Mouse (Mus musculus): ENCODE measurements around the gene Prtg. TPM values are rescaled to one million over a fixed set of nuclear protein-coding genes. Genes with fewer than 3 reads are reported as not detected.

Gene Prtg
- total and polyA plus RNA-seq, 2 experiments from 2014 or later, result 0.65 to 4.4 TPM

DNA sequence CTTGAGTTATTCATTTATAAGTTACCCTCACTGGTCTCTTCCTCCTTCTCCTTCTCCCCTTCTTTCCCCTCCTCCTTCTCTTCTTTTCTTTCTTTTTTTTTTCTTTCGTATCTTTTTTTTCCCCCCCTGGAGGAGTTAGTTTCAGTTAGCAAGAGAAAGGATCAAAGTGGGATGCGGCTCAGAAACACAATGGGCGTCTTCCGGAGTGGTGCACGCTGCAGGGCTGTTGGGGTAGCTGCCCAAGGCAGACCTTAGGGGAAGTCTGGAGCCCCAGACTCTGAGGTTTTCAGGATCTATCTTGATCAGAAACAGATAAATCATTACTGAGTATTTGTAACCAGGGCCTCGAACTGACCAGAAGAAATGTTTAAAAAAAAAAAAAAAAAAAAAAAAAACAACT lies 1.5 kb downstream of the Prtg start:
- Histone ChIP-seq H3K4me1 (ENCODE audit: insufficient read depth, low read length) (0 out of 2 replicates have a peak, but pooled peaks cover 3% of the 10 kb centered on the region), H3K4me2 (ENCODE audit: low read depth, low read length) (peak overlapping the region; percentile 99), H3K27me3 (ENCODE audit: insufficient read depth, low read length) (no peaks in the 10 kb centered on the region; the same call in 1 of the 2 replicates), H3K9ac (replicated peaks; ENCODE audit: low read length) (peak overlapping the region; percentile 77; the same call in 1 of the 2 replicates), H3K9me3 (ENCODE audit: low read length) (no peaks in the 10 kb centered on the region), H3K4me3 (ENCODE audit: low read length) (peak overlapping the region; percentile 80), H3K27ac (no peak overlapping the region), H3K36me3 (ENCODE audit: insufficient read depth, low read length) (no peaks in the 10 kb centered on the region)
- DNase-seq (ENCODE audit: low spot score) (no peak), ATAC-seq (no peak)
- WGBS, result under 1% methylated on average over 6 of the region's 6 CpGs
- TF ChIP-seq CTCF (IDR thresholded peaks at IDR 0.05; ENCODE audit: low read depth), result no peak

DNA sequence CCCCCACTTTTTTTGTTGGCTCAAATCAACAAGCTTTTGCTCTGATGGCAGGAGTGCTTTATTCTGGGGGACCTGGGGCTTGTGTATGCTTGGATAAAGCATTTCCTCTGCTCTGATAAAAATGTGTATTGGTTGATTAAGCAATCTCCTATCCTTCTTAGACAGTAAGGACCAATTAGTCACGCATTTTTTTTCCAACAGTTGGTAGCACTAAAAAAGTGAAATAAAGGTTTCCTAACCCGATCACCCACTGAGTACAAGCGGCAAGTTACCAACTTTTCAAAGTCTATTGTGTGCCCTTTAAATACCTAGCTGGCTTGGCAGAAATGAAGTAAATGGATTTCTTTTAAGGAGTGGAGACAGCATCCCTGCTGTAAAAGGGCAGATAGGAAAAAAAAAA lies 1.9 kb downstream of the Prtg start:
- WGBS, result 25% methylated on average over 3 of the region's 3 CpGs
- H3K9me3 ChIP-seq (ENCODE audit: low read length), result no peaks in the 10 kb centered on the region
- no peak overlapping the region for H3K4me3 ChIP-seq (ENCODE audit: low read length)
- peak overlapping the region; percentile 99 for H3K4me2 ChIP-seq (ENCODE audit: low read depth, low read length)
- no peak for ATAC-seq
- no peaks in the 10 kb centered on the region for H3K36me3 ChIP-seq (ENCODE audit: insufficient read depth, low read length)
- TF ChIP-seq CTCF (IDR thresholded peaks at IDR 0.05; ENCODE audit: low read depth), result no peak
- H3K9ac ChIP-seq (replicated peaks; ENCODE audit: low read length), result no peak overlapping the region
- no peaks in the 10 kb centered on the region; the same call in 1 of the 2 replicates for H3K27me3 ChIP-seq (ENCODE audit: insufficient read depth, low read length)
- DNase-seq (ENCODE audit: low spot score), result no peak
- no peak overlapping the region for H3K27ac ChIP-seq
- 0 out of 2 replicates have a peak, but pooled peaks cover 3% of the 10 kb centered on the region for H3K4me1 ChIP-seq (ENCODE audit: insufficient read depth, low read length)

DNA sequence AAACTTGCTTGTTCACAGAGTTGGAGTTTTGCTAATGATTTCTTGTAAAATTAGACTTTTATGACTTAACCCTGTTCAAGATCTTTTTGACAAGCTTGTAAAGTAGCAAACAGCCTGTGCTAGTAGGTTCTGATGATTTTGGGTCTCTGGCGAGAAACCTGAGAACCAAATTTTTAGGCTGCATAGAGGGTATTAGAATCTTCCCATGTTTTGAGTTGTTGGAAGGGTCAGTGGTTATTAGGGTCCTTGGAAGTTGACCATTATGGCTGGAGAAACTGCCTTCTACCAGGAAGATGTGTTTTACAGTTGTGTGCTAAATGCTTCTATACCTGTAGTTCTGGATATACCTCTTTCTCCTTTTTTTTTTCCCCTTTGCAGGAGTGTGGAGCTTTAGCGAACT lies 2.4 kb downstream of the Prtg start:
- Histone ChIP-seq H3K27me3 (ENCODE audit: insufficient read depth, low read length) (no peaks in the 10 kb centered on the region; the same call in 1 of the 2 replicates), H3K36me3 (ENCODE audit: insufficient read depth, low read length) (no peaks in the 10 kb centered on the region), H3K4me2 (ENCODE audit: low read depth, low read length) (no peak overlapping the region), H3K9me3 (ENCODE audit: low read length) (no peaks in the 10 kb centered on the region), H3K27ac (no peak overlapping the region), H3K9ac (replicated peaks; ENCODE audit: low read length) (no peak overlapping the region), H3K4me3 (ENCODE audit: low read length) (no peak overlapping the region), H3K4me1 (ENCODE audit: insufficient read depth, low read length) (0 out of 2 replicates have a peak, but pooled peaks cover 3% of the 10 kb centered on the region)
- DNase-seq (ENCODE audit: low spot score) (no peak), ATAC-seq (no peak)
- no peak for TF ChIP-seq CTCF (IDR thresholded peaks at IDR 0.05; ENCODE audit: low read depth)
- 63% methylated on average over 2 of the region's 2 CpGs for WGBS

DNA sequence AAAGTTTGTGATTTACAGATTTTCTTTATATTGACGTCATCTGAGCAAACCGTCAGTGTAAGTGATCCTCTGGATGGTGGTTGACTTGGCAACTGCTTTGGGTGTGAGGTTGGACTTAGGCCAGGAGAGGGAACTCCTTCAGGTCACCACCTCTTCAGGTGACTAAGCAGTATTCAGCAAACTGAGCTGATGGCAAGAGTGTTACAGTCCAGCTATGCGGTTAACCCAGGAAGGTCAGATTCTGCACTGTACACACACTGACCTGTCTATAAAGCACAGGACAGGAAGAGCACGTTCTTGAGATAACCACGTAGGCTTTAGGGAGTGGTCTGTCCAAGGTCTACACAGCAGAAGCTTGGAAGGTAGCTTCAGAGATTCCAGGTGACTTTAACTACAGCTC lies 3.9 kb downstream of the Prtg start:
- Histone ChIP-seq H3K9ac (replicated peaks; ENCODE audit: low read length) (no peak overlapping the region), H3K4me3 (ENCODE audit: low read length) (no peak overlapping the region), H3K4me1 (ENCODE audit: insufficient read depth, low read length) (0 out of 2 replicates have a peak, but pooled peaks cover 3% of the 10 kb centered on the region), H3K4me2 (ENCODE audit: low read depth, low read length) (no peak overlapping the region), H3K27me3 (ENCODE audit: insufficient read depth, low read length) (no peaks in the 10 kb centered on the region; the same call in 1 of the 2 replicates), H3K27ac (no peak overlapping the region), H3K9me3 (ENCODE audit: low read length) (no peaks in the 10 kb centered on the region), H3K36me3 (ENCODE audit: insufficient read depth, low read length) (no peaks in the 10 kb centered on the region)
- TF ChIP-seq CTCF (IDR thresholded peaks at IDR 0.05; ENCODE audit: low read depth), result no peak
- no peak for ATAC-seq
- DNase-seq (ENCODE audit: low spot score), result no peak
- WGBS, result 78% methylated on average over 5 of the region's 5 CpGs

DNA sequence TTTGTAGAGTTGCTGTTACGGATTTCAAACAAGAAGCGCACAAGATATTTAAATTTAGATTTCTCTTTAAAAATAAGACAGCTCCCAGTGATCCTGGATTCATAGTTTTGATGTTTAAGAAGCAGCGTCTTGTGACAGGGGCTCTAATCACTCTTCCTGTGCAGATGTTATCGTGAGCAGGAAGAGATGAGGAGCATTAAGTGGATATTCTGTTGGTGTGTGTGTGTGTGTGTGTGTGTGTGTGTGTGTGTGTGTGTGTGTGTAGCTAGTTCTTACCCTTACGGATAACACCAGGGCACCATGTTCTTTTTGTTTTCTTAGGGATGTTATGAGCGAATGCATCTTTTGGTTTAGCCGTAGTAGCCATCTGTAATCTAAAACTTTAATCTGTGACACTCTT lies 5.4 kb downstream of the Prtg start:
- H3K27ac ChIP-seq, result no peak overlapping the region
- no peak overlapping the region for H3K4me2 ChIP-seq (ENCODE audit: low read depth, low read length)
- DNase-seq (ENCODE audit: low spot score) (no peak), ATAC-seq (no peak)
- 62% methylated on average over 7 of the region's 7 CpGs for WGBS
- H3K4me3 ChIP-seq (ENCODE audit: low read length), result no peak overlapping the region
- H3K9ac ChIP-seq (replicated peaks; ENCODE audit: low read length), result no peak overlapping the region
- H3K9me3 ChIP-seq (ENCODE audit: low read length), result no peaks in the 10 kb centered on the region
- H3K36me3 ChIP-seq (ENCODE audit: insufficient read depth, low read length), result no peaks in the 10 kb centered on the region
- TF ChIP-seq CTCF (IDR thresholded peaks at IDR 0.05; ENCODE audit: low read depth), result no peak
- 0 out of 2 replicates have a peak, but pooled peaks cover 3% of the 10 kb centered on the region for H3K4me1 ChIP-seq (ENCODE audit: insufficient read depth, low read length)
- no peaks in the 10 kb centered on the region; the same call in 1 of the 2 replicates for H3K27me3 ChIP-seq (ENCODE audit: insufficient read depth, low read length)

DNA sequence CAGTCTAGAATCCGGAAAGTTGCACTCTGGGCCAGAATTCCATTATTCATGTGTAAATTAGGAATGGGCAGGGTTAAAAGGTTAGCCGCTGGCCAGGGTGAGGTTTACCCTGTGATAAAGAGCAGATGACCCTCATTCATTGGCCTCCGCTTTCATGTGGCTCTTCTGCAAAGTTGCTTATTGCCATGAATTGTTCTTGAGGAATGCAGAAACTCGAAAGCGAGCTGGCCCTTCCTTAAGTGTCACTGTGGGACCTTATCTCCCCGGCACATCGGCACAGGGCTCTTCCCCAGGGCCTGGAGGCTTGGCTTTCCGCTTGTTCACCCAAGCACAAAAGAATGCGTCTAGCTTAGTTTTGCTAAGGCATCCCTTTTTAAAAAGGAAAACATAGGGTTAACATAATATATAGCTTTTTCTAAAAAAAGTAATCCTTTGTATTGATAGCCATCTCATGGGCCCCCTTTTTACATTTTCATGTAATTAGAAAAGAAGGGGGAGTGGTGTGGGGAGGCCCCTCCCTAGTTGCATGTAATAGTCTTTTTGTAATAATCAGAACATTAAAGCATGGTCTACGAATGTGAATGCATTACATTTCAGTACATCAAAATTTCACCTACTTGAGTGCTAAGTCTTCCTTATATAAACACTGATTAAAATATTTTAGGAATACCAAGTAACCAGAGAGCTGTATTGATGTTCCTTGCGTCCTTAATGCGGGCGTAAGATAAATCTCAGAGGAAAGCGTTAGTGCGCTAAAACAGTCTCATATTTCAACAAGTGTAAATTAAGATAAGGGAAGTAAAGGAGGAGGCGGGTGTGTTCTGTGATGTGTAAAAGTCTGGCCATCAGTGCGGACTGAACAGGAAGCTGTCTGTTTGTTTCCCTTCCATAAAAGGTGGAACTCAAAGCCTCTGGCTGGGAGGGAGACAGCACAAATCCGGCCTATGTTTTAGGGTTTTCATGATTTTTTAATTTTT lies 6.2 kb downstream of the Prtg start:
- TF ChIP-seq CTCF (IDR thresholded peaks at IDR 0.05; ENCODE audit: low read depth), result no peak
- H3K27ac ChIP-seq, result no peak overlapping the region
- no peaks in the 10 kb centered on the region; the same call in 1 of the 2 replicates for H3K27me3 ChIP-seq (ENCODE audit: insufficient read depth, low read length)
- H3K4me2 ChIP-seq (ENCODE audit: low read depth, low read length), result no peak overlapping the region
- H3K9me3 ChIP-seq (ENCODE audit: low read length), result no peaks in the 10 kb centered on the region
- no peak overlapping the region for H3K4me3 ChIP-seq (ENCODE audit: low read length)
- no peaks in the 10 kb centered on the region for H3K36me3 ChIP-seq (ENCODE audit: insufficient read depth, low read length)
- H3K4me1 ChIP-seq (ENCODE audit: insufficient read depth, low read length), result 0 out of 2 replicates have a peak, but pooled peaks cover 3% of the 10 kb centered on the region
- 35% methylated on average over 18 of the region's 18 CpGs for WGBS
- ATAC-seq (no peak), DNase-seq (ENCODE audit: low spot score) (no peak)
- no peak overlapping the region for H3K9ac ChIP-seq (replicated peaks; ENCODE audit: low read length)
